Mouse (Mus musculus) bone marrow, adult 2 months (tissue): ENCODE measurements around the gene Akap6.

Experiments used
- CTCF ChIP-seq: fragments of 200-500 bp; IDR thresholded peaks from 2 replicates; pipeline ENCODE4 v1.5.1; 2011; ENCODE audit warnings: low read length, control low read depth; ENCODE audit not compliant: control insufficient read depth, insufficient read depth
- POLR2A ChIP-seq: fragments of 200-500 bp; IDR thresholded peaks from 2 replicates; pipeline ENCODE4 v1.6.1; 2011; ENCODE audit warnings: low read depth, mild to moderate bottlenecking, control low read depth, low read length, borderline replicate concordance; ENCODE audit not compliant: control insufficient read depth

DNA sequence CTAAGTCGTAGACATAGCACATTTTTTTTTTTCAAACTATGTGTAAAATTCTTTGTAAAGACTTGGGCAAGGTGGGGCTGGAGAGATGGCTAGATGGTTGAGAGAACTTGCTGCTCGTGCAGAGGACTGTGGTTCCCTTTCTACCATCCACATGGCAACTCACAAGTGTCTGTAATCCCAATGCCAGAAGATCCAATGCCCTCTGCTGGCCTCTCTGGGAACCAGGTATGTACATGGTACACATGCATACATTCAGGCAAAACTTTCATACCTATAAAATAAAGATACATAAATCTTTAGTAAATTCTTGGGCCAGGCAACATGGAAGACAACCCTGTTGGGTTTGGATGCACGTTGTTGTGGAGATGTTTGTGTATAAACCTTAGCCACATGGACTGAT, 107.1 kb downstream of the Akap6 start:
- TF ChIP-seq POLR2A (no peak), CTCF (no peak)
